Mouse (Mus musculus) myocyte (in vitro differentiated cells): ENCODE results near the gene Dnah8. TPM values are rescaled to one million over a fixed set of nuclear protein-coding genes. Genes with fewer than 3 reads are reported as not detected.

Source experiments
- H3K27me3 ChIP-seq: one replicate; pipeline ENCODE4 v1.6.1; 2011; ENCODE audit not compliant: control insufficient read depth, insufficient read depth, insufficient read length
- H3K36me3 ChIP-seq: one replicate; pipeline ENCODE4 v1.6.1; 2011; ENCODE audit not compliant: control insufficient read depth, insufficient read depth
- H3K4me2 ChIP-seq: one replicate; pipeline ENCODE4 v1.6.1; 2011; ENCODE audit warnings: low read depth, control low read depth
- H3K4me3 ChIP-seq: one replicate; pipeline ENCODE4 v1.5.1; 2011; ENCODE audit warnings: mild to moderate bottlenecking, control low read depth, moderate library complexity
- H3K79me2 ChIP-seq: one replicate; pipeline ENCODE4 v1.6.1; 2011; ENCODE audit not compliant: control insufficient read depth, insufficient read depth
- H3ac ChIP-seq: one replicate; pipeline ENCODE4 v1.6.1; 2011; ENCODE audit not compliant: control insufficient read depth, insufficient read length
- CEBPB ChIP-seq: IDR thresholded peaks from 2 replicates; pipeline ENCODE4 v1.6.1; 2011; ENCODE audit warnings: mild to moderate bottlenecking, moderate library complexity; ENCODE audit not compliant: poor library complexity, insufficient read depth, severe bottlenecking
- E2F4 ChIP-seq: IDR thresholded peaks from one replicate; pipeline ENCODE4 v1.6.1; 2011; ENCODE audit warnings: mild to moderate bottlenecking, control low read depth, moderate library complexity; ENCODE audit not compliant: insufficient read depth
- MAX ChIP-seq: IDR thresholded peaks from one replicate; pipeline ENCODE4 v1.6.1; 2011; ENCODE audit warnings: low read depth, mild to moderate bottlenecking, control low read depth
- MYOD1 ChIP-seq, 3 experiments: IDR thresholded peaks; one replicate each; pipeline ENCODE4 v1.6.1; 2011; ENCODE audit warnings: control low read depth in 2 of 3, low read depth in 2 of 3, mild to moderate bottlenecking in 2 of 3, moderate library complexity in 1 of 3; ENCODE audit not compliant: insufficient read length in 2 of 3, control insufficient read depth in 1 of 3
- MYOG ChIP-seq, 3 experiments: IDR thresholded peaks; one replicate each; pipeline ENCODE4 v1.6.1; 2011; ENCODE audit warnings: control low read depth in 2 of 3, low read depth in 2 of 3, mild to moderate bottlenecking in 2 of 3; ENCODE audit not compliant: insufficient read length in 2 of 3, control insufficient read depth in 1 of 3, insufficient read depth in 1 of 3
- POLR2A ChIP-seq: IDR thresholded peaks from one replicate; pipeline ENCODE4 v1.6.1; 2011; ENCODE audit warnings: low read depth, mild to moderate bottlenecking, control low read depth, moderate library complexity; ENCODE audit not compliant: insufficient read length
- POLR2AphosphoS2 ChIP-seq: IDR thresholded peaks from one replicate; pipeline ENCODE4 v1.6.1; 2011; ENCODE audit warnings: low read depth, control low read depth; ENCODE audit not compliant: insufficient read length
- REST ChIP-seq: IDR thresholded peaks from one replicate; pipeline ENCODE4 v1.6.1; 2011; ENCODE audit warnings: mild to moderate bottlenecking, control low read depth, moderate library complexity; ENCODE audit not compliant: insufficient read depth, insufficient read length
- SRF ChIP-seq: IDR thresholded peaks from one replicate; pipeline ENCODE4 v1.6.1; 2011; ENCODE audit warnings: low read depth; ENCODE audit not compliant: control insufficient read depth, insufficient read length
- TCF12 ChIP-seq: IDR thresholded peaks from one replicate; pipeline ENCODE4 v1.6.1; 2011; ENCODE audit warnings: mild to moderate bottlenecking, control low read depth; ENCODE audit not compliant: poor library complexity, insufficient read depth, severe bottlenecking
- TCF3 ChIP-seq: IDR thresholded peaks from one replicate; pipeline ENCODE4 v1.6.1; 2011; ENCODE audit warnings: low read depth, control low read depth; ENCODE audit not compliant: insufficient read length
- USF1 ChIP-seq: IDR thresholded peaks from one replicate; pipeline ENCODE4 v1.6.1; 2011; ENCODE audit warnings: low read depth, mild to moderate bottlenecking, control low read depth, moderate library complexity
- polyA plus RNA-seq: library from polyadenylated mRNA; unstranded; fragments of >200 nt; fragmentation: generic; extraction: Trizol; gene quantifications from one replicate; pipeline ENCODE4 v1.2.1, GENCODE M21; 2012; ENCODE audit warnings: missing spikeins

Gene Dnah8
- polyA plus RNA-seq, 1 experiment, result 0.08 TPM

DNA sequence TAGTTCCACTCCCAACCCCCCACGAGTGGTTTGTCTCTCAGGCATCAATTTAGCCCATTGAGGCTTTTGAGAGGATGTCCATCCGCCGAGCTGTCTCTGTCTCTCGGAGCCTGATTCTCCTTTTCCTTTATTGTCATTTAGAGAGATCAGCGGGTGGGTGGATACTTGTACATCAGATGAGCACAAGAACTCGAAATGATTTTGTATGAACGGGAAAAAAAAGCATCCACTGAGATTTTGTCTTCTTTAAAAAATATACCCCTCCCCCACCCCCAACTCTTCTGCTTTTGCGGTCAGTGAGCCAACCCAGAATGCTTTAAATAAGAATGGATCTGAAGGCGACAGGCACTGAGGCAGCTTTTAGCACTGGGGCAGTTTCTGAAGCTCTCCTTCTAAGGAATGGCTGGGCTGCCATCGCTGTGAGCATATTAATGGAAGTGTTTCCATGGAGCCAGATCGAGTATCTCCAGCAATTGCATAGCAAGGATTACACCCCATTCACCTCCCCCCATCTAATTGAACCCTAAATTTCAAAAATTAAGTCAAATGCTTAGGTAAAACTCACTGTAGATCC lies 201.7 kb downstream of the Dnah8 start:
- no peak for TF ChIP-seq MAX
- TF ChIP-seq MYOG (IDR thresholded peaks at IDR 0.05; ENCODE audit: control insufficient read depth in 1 of 3, insufficient read depth in 1 of 3, insufficient read length in 2 of 3, low read depth in 2 of 3), result no peak
- no peak for TF ChIP-seq CEBPB
- Histone ChIP-seq H3K27me3 (no peaks in the 10 kb centered on the region), H3K4me3 (no peak overlapping the region), H3K79me2 (no peaks in the 10 kb centered on the region), H3K4me2 (no peak overlapping the region), H3K36me3 (no peaks in the 10 kb centered on the region), H3ac (no peak overlapping the region)

DNA sequence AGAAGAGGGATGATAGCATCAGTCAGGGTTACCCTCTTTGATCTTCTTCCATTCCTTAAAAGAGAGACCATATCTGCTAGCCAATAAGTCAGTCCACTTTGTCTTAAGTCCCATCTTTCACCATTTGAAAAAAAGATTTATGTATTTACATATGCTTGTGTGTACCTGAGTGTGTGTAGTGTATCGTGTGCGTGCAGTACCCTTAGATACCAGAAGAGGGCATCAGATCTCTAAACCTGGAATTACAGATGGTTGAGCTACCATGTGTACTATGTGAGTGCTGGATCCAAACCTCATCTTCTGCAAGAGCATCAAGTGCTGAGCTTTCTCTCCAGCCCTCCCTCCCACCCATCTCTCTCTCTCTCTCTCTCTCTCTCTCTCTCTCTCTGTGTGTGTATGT lies 207.0 kb downstream of the Dnah8 start:
- Histone ChIP-seq H3K4me2 (no peak overlapping the region), H3ac (no peak overlapping the region), H3K4me3 (no peak overlapping the region), H3K27me3 (no peaks in the 10 kb centered on the region), H3K36me3 (no peaks in the 10 kb centered on the region), H3K79me2 (no peaks in the 10 kb centered on the region)
- no peak for TF ChIP-seq TCF3
- TF ChIP-seq POLR2A, result no peak
- no peak for TF ChIP-seq POLR2AphosphoS2
- TF ChIP-seq CEBPB, result no peak
- no peak for TF ChIP-seq REST
- TF ChIP-seq TCF12, result no peak
- TF ChIP-seq MYOD1 (IDR thresholded peaks at IDR 0.05; ENCODE audit: control insufficient read depth in 1 of 3, insufficient read length in 2 of 3, low read depth in 2 of 3), result no peak
- TF ChIP-seq E2F4, result no peak

DNA sequence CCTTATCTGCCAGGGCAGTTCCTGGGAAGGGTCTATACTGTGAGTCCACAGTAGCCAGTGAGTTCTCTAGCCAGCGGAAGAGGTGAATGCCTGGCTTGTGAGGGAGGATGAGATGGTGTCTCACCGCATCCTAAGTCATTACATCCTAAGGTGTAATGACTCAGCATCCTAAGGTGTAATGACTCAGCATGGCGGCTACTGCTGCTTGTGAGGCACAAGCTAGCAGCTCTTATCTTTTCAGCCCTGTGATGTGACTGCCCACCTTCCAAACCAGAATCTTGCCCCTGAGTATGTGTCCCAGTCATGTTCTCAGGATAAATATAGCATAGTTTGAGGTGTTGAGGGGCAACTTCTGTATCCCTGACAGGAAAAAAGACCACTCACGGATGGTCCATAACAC lies 211.3 kb downstream of the Dnah8 start:
- H3K4me2 ChIP-seq, result no peak overlapping the region
- no peak overlapping the region for H3ac ChIP-seq
- H3K36me3 ChIP-seq, result no peaks in the 10 kb centered on the region
- no peak overlapping the region for H3K4me3 ChIP-seq
- H3K79me2 ChIP-seq, result no peaks in the 10 kb centered on the region
- no peaks in the 10 kb centered on the region for H3K27me3 ChIP-seq
- TF ChIP-seq TCF12, result no peak
- TF ChIP-seq MYOG (IDR thresholded peaks at IDR 0.05; ENCODE audit: control insufficient read depth in 1 of 3, insufficient read depth in 1 of 3, insufficient read length in 2 of 3, low read depth in 2 of 3), result no peak
- TF ChIP-seq POLR2A, result no peak
- TF ChIP-seq TCF3, result no peak
- no peak for TF ChIP-seq USF1
- no peak for TF ChIP-seq SRF
- no peak for TF ChIP-seq CEBPB
- no peak for TF ChIP-seq E2F4
- no peak for TF ChIP-seq POLR2AphosphoS2

DNA sequence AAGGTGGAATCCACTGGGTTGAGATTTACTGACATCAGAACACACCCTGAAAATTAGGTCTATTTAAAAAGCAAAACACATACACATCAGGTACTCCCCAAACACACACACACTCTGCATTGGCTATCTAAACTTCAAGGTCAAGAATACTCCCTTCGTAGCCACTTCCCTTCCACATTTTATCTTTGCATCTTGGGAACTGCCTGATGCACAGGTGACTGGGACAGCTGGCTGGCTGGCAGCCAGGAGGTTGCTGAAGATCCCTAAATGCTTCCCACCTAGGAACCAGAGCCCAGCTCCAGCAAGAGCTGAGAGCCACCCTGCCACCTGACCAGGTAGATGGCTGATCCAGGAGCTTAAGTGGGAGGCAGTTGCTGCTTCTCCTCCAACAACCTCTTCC lies 212.9 kb downstream of the Dnah8 start:
- Histone ChIP-seq H3K4me3 (no peak overlapping the region), H3K4me2 (no peak overlapping the region), H3K36me3 (no peaks in the 10 kb centered on the region), H3K79me2 (no peaks in the 10 kb centered on the region), H3ac (no peak overlapping the region), H3K27me3 (no peaks in the 10 kb centered on the region)
- no peak for TF ChIP-seq POLR2AphosphoS2
- TF ChIP-seq POLR2A, result no peak
- TF ChIP-seq TCF3, result no peak
- no peak for TF ChIP-seq SRF
- no peak for TF ChIP-seq MYOG (IDR thresholded peaks at IDR 0.05; ENCODE audit: control insufficient read depth in 1 of 3, insufficient read depth in 1 of 3, insufficient read length in 2 of 3, low read depth in 2 of 3)
- TF ChIP-seq CEBPB, result no peak
- no peak for TF ChIP-seq E2F4
- no peak for TF ChIP-seq MAX
- TF ChIP-seq REST, result no peak
- TF ChIP-seq USF1, result no peak
- no peak for TF ChIP-seq MYOD1 (IDR thresholded peaks at IDR 0.05; ENCODE audit: control insufficient read depth in 1 of 3, insufficient read length in 2 of 3, low read depth in 2 of 3)
- no peak for TF ChIP-seq TCF12

DNA sequence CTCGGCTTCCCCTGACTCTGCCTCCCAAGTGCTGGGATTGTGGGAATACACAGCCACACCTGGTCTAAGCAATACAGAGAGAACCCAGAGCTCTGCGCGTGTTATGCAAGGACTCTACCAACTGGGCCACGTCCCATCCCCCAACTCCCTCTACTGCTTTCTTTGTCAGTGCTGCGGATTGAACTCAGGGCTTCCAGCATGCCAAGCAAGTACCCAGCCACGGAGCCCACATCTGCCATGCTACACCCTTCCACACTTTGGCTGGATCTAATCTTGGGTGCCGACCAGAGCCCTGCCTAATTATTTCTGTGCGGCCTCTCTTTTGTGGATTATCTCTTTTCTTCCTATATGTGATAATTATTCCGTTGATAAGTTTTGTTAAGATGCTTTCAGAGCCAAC lies 215.9 kb downstream of the Dnah8 start:
- Histone ChIP-seq H3ac (no peak overlapping the region), H3K79me2 (no peaks in the 10 kb centered on the region), H3K4me3 (no peak overlapping the region), H3K27me3 (no peaks in the 10 kb centered on the region), H3K36me3 (no peaks in the 10 kb centered on the region), H3K4me2 (no peak overlapping the region)
- TF ChIP-seq TCF12, result no peak

DNA sequence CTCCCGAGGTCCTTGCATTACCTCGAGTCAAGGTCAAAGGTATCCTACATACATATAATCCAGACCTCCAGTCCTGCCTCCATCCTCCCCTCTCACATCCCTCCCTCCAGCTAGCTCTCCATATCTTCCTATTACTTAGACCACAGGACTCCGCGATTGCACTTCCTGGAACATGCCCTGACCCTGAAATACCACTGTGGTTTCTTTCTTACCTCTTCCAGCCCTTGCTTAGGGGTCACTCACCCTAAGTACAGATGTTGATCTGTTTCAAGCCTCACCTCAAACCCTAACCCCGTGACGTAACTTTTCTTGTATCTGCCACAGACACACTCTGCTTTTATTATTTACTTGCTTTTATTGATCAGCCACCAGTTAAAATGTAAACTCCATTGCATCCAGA lies 218.2 kb downstream of the Dnah8 start:
- TF ChIP-seq TCF3 (no peak), E2F4 (no peak), REST (no peak), MYOD1 (IDR thresholded peaks at IDR 0.05; ENCODE audit: control insufficient read depth in 1 of 3, insufficient read length in 2 of 3, low read depth in 2 of 3) (no peak), TCF12 (no peak)
- Histone ChIP-seq H3K79me2 (no peaks in the 10 kb centered on the region), H3K4me3 (no peak overlapping the region), H3ac (no peak overlapping the region), H3K27me3 (no peaks in the 10 kb centered on the region), H3K36me3 (no peaks in the 10 kb centered on the region), H3K4me2 (no peak overlapping the region)
